Mouse (Mus musculus) thymus, adult 2 months (tissue): ENCODE measurements around the gene Agmo. TPM values are rescaled to one million over a fixed set of nuclear protein-coding genes. Genes with fewer than 3 reads are reported as not detected.

Experiments used
- DNase-seq: peaks from one replicate; pipeline ENCODE4 v3.0.0; 2021
- H3K27ac ChIP-seq: fragments of 200-500 bp; 2 replicates; pipeline ENCODE4 v1.5.1; 2012; ENCODE audit warnings: low read length, control low read depth; ENCODE audit not compliant: control insufficient read depth, insufficient read depth
- H3K27me3 ChIP-seq: fragments of 200-500 bp; 2 replicates; pipeline ENCODE4 v1.6.1; 2012; ENCODE audit warnings: mild to moderate bottlenecking, low read length, moderate library complexity, mixed read lengths; ENCODE audit not compliant: control insufficient read depth, insufficient read depth
- H3K36me3 ChIP-seq: fragments of 200-500 bp; 2 replicates; pipeline ENCODE4 v1.6.1; 2012; ENCODE audit warnings: mild to moderate bottlenecking, low read length, moderate library complexity; ENCODE audit not compliant: control insufficient read depth, insufficient read depth
- H3K4me1 ChIP-seq: fragments of 200-500 bp; replicated peaks from 2 replicates; pipeline ENCODE4 v1.6.1; 2012; ENCODE audit warnings: low read length; ENCODE audit not compliant: control insufficient read depth, insufficient read depth
- H3K4me3 ChIP-seq: fragments of 200-500 bp; 2 replicates; pipeline ENCODE4 v1.5.1; 2012; ENCODE audit warnings: mild to moderate bottlenecking, low read length, control low read depth, moderate library complexity; ENCODE audit not compliant: control insufficient read depth, insufficient read depth
- CTCF ChIP-seq: fragments of 200-500 bp; IDR thresholded peaks from 2 replicates; pipeline ENCODE4 v1.5.1; 2012; ENCODE audit warnings: mild to moderate bottlenecking, control low read depth, low read length, moderate library complexity, borderline replicate concordance; ENCODE audit not compliant: control insufficient read depth, poor library complexity, insufficient read depth; ENCODE audit errors: extremely low read depth
- POLR2A ChIP-seq: fragments of 200-500 bp; IDR thresholded peaks from 2 replicates; pipeline ENCODE4 v1.6.1; 2012; ENCODE audit warnings: mild to moderate bottlenecking, low read length, control low read depth, moderate library complexity; ENCODE audit not compliant: control insufficient read depth, poor library complexity, insufficient read depth; ENCODE audit errors: extremely low read depth
- WGBS: fragments of 180-500 bp; shearing (Covaris S2); methylation state at CpG from one replicate; pipeline ENCODE4 v1.1.7; 2018; 5-methylcytosine and 5-hydroxymethylcytosine counted together
- polyA plus RNA-seq: library from polyadenylated mRNA; depleted of rRNA; stranded (reverse); fragments of >200 nt; gene quantifications from 2 replicates; pipeline ENCODE4 v1.2.3, GENCODE M21; 2012

Gene Agmo
- polyA plus RNA-seq, 1 experiment = 1.3 TPM

DNA sequence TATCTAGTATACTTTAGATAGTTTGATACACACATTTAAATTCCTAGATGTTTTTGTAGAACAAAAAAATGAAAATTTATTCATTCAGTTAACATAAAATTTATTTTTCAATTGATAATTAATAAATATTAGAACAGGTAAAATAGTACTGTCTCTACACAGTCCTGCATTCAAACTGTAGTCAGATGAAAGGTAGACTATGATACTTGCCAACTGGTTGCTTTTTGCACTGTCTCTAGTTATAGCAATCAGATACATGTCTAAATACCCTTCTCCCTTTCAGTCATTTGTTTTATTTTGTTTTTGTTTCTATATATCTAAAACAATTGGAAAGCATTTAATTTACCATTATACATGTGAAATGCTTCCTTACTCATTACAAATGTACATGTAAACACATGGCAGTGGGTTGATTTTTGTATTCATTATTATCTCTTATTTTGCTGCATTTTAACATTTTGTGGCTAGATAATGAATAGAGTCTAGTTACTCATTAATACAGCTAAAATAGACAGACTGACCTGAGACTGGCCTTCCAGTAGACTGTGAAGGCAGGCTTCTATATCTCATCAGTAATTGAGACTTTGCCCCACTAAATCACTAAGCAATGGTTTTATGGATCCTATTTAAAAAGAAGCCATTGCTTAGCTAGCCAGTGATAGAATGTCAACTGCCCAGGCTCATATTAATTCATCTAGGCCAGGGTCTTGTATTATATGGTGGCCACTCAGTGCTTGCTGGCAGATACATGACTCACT is 18.5 kb downstream of the Agmo start:
- H3K27ac ChIP-seq = no peak overlapping the region
- no peak overlapping the region for H3K4me3 ChIP-seq
- H3K4me1 ChIP-seq = no peaks in the 10 kb centered on the region
- no peaks in the 10 kb centered on the region for H3K36me3 ChIP-seq
- no peaks in the 10 kb centered on the region for H3K27me3 ChIP-seq
- DNase-seq = no peak
- TF ChIP-seq CTCF (no peak), POLR2A (no peak)

DNA sequence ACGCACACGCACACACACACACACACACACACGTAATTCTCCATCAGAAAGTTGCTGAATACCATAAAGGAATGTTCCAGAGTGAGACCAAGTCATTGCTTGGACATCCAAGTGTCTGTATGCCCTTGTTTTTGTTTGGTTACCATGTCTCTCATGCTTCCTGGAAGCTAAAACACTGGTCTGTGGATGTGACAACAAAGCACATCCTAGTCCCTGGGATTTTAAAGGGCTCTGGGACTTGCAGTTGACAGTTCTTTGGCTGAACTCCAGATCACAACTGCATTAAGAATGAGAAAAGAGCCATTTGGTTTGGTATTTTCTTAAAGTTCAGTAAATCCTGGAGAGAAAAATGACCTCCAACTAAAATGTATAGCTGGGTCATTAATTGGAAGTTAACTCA is 22.2 kb downstream of the Agmo start:
- no peak for DNase-seq
- Histone ChIP-seq H3K27me3 (no peaks in the 10 kb centered on the region), H3K4me3 (no peak overlapping the region), H3K36me3 (no peaks in the 10 kb centered on the region), H3K27ac (no peak overlapping the region), H3K4me1 (no peaks in the 10 kb centered on the region)
- 91% methylated on average over 3 of the region's 3 CpGs for whole genome bisulfite sequencing
- TF ChIP-seq POLR2A = no peak
- TF ChIP-seq CTCF = no peak

DNA sequence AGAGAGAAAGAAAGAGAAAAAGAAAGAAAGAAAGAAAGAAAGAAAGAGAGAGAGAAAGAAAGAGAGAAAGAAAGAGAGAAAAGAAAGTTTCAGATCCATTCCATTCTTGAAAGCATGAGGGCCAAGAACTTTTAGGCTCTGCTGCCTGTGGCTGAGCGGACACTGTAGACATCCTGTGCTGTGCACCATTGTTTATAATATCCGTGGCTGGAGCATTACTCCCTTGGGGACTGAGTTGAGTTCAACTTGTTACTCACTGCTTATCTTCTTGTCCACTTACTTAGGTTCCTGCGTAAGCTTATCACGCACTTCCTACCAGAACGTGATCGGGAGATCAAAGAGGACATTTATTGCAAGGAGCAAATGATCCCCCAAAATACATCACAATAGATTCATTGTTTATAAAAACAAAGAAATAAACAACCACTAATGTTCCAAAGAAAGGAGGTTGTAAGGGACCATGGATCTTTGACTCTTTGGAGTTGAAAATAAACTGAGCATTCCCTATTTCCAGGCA is 27.3 kb downstream of the Agmo start:
- H3K36me3 ChIP-seq = no peaks in the 10 kb centered on the region
- no peaks in the 10 kb centered on the region for H3K27me3 ChIP-seq
- H3K4me3 ChIP-seq = no peak overlapping the region
- H3K4me1 ChIP-seq = no peaks in the 10 kb centered on the region
- TF ChIP-seq POLR2A (no peak), CTCF (no peak)
- no peak for DNase-seq
- 70% methylated on average over 6 of the region's 6 CpGs for whole genome bisulfite sequencing
- no peak overlapping the region for H3K27ac ChIP-seq

DNA sequence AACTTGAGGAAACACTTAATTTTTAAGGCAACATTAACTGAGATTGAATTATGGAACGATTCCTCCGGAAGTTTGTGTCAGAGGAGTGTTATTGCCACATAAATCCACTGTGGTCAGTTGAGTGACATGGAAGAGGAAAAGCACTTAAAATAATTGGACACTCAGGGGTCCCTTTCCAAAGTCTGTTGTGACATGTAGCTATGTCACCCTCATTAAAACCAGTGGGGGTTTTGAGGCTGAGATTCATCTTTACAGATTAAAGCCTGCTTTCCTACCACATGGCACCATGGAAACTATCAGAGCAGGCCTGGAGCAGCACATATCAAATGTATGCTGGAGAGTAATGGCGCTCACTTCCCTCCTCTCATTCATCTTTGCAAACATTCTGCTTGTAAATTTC is 31.2 kb downstream of the Agmo start:
- no peaks in the 10 kb centered on the region for H3K4me1 ChIP-seq
- 53% methylated on average over 3 of the region's 3 CpGs for WGBS

DNA sequence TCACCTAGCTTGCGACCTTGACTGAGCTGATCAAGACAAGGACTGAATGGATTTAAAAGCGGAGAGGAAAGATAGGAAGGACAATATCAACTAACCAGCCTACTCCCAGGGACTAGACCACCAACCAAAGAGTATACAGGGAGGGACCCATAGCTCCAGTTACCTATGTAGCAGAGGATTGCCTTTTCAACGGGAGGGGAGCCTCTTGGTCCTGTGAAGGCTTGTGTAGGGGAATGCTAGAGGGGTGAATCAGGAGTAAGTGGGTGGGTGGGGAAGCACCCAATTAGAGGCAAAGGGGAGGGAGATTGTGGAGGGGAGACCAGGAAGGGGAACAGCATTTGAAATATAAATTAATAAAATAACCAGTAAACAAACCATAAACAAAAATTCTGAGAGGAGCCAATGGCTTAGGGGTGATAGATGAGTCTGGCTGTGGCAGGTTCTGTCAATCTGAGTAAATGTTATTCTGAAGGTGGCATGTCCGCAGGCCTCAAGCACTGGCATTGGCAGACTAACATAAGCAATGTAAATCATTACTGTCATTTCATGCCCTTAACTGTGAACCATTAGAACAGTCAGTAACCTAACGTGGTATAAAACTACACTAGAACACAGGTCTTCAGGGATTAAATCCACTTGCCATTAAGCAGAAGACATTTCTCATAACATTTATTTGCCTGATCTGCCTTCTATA is 32.7 kb downstream of the Agmo start:
- 91% methylated on average over 5 of the region's 5 CpGs for WGBS
- no peaks in the 10 kb centered on the region for H3K4me1 ChIP-seq
- no peak overlapping the region for H3K27ac ChIP-seq
- no peaks in the 10 kb centered on the region for H3K27me3 ChIP-seq
- H3K36me3 ChIP-seq = no peaks in the 10 kb centered on the region
- no peak overlapping the region for H3K4me3 ChIP-seq
- no peak for DNase-seq
- TF ChIP-seq CTCF (no peak), POLR2A (no peak)

More for the DNA sequence above, 31.2 kb downstream of the Agmo start:
- Histone ChIP-seq H3K4me3 (no peak overlapping the region), H3K27ac (no peak overlapping the region), H3K27me3 (no peaks in the 10 kb centered on the region), H3K36me3 (no peaks in the 10 kb centered on the region)
- no peak for TF ChIP-seq CTCF
- no peak for TF ChIP-seq POLR2A
- DNase-seq = no peak

DNA sequence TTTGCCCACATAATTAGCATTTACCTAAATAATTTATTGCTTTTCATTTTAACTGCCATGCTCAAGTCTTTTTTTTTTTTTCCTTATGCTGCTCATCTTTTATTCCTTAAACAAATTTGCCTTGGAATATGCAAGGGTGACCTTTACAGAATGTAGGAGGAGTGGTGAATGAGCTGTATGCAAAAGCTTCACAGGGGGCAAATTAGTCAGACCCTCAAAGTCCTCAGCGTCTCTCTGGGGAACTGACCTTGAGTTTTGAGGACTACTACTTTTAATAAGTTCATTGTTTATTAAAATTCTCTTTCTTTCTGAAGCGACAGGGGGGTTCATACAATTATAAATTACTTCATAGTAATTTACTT is 33.2 kb downstream of the Agmo start:
- Histone ChIP-seq H3K27me3 (no peaks in the 10 kb centered on the region), H3K36me3 (no peaks in the 10 kb centered on the region), H3K4me1 (no peaks in the 10 kb centered on the region), H3K27ac (no peak overlapping the region), H3K4me3 (no peak overlapping the region)
- no peak for TF ChIP-seq POLR2A
- TF ChIP-seq CTCF = no peak
- DNase-seq = no peak
- 82% methylated on average over 2 of the region's 2 CpGs for WGBS
